Mouse (Mus musculus) erythroblast, embryonic 14.5 days (primary cell): ENCODE results near the gene 9430038I01Rik. TPM values are rescaled to one million over a fixed set of nuclear protein-coding genes. Genes with fewer than 3 reads are reported as not detected.

Experiments
- H3K27me3 ChIP-seq: 2 replicates; pipeline ENCODE4 v1.6.1; 2012; ENCODE audit warnings: inconsistent platforms; ENCODE audit not compliant: control insufficient read depth
- H3K36me3 ChIP-seq: 2 replicates; pipeline ENCODE4 v1.6.1; 2012; ENCODE audit warnings: mild to moderate bottlenecking, inconsistent platforms; ENCODE audit not compliant: control insufficient read depth
- H3K4me1 ChIP-seq: 2 replicates; pipeline ENCODE4 v1.6.1; 2012; ENCODE audit warnings: inconsistent platforms; ENCODE audit not compliant: control insufficient read depth
- H3K4me3 ChIP-seq: replicated peaks from 2 replicates; pipeline ENCODE3; 2012; ENCODE audit warnings: moderate library complexity, mild to moderate bottlenecking, inconsistent platforms
- H3K9me3 ChIP-seq: 2 replicates; pipeline ENCODE4 v1.6.1; 2012; ENCODE audit warnings: low read length, inconsistent platforms, mixed read lengths; ENCODE audit not compliant: control insufficient read depth
- GATA1 ChIP-seq: IDR thresholded peaks from 2 replicates; pipeline ENCODE4 v1.6.1; 2012; ENCODE audit warnings: low read length, inconsistent platforms, mixed read lengths
- TAL1 ChIP-seq: IDR thresholded peaks from 3 replicates; pipeline ENCODE4 v1.6.1; 2012; ENCODE audit warnings: low read length, inconsistent platforms, mixed read lengths
- polyA plus RNA-seq: library from polyadenylated mRNA; stranded (reverse); fragments of >175 nt; gene quantifications from 2 replicates; pipeline ENCODE4 v1.2.3, GENCODE M21; 2012

Gene 9430038I01Rik
- polyA plus RNA-seq, 1 experiment = 1.0 TPM

GRCm38 (mm10) chr7:137426693-137427092, 16.1 kb upstream of the 9430038I01Rik start:
- no peaks in the 10 kb centered on the region for H3K9me3 ChIP-seq
- no peaks in the 10 kb centered on the region for H3K36me3 ChIP-seq

DNA sequence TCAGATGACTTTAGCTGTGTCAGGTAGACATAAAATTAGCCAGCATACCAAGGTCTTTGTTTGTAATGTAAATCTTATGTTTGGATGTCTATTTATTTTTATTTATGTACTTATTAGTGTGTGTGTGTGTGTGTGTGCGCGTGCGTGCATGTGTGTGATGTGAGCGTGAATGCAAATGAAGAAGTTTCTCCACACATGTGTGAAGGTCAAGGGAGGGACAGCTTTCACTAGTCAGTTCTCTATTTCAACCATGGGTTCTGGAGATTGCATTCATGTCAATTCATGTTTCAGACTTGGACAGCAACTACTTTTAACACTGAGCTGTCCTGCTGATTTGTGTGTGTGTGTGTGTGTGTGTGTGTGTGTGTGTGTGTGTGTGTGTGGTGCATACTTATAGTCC, 10.7 kb upstream of the 9430038I01Rik start:
- TF ChIP-seq TAL1 (no peak), GATA1 (no peak)
- H3K9me3 ChIP-seq = no peaks in the 10 kb centered on the region

More at GRCm38 (mm10) chr7:137426693-137427092, 16.1 kb upstream of the 9430038I01Rik start:
- Histone ChIP-seq H3K4me3 (no peak overlapping the region), H3K4me1 (no peaks in the 10 kb centered on the region), H3K27me3 (no peaks in the 10 kb centered on the region)
- TF ChIP-seq GATA1 (no peak), TAL1 (no peak)

DNA sequence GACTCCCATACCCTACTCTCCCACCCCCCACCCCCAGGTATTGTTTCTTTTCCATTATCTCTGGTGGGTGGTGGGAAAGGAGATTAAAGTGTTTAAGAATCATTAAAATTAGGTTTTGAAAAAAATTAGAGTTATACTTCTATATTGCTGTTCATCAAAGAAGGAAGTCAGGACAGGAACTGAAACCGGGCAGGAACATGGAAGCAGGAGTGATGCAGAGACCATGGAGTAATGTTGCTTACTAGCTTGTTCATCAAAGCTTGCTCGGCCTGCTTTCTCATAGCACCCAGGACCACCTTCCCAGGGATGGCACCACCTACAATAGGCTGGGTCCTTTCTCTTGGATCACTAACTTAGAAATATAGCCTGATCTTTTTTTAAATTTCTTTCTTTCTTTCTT, 10.0 kb upstream of the 9430038I01Rik start:
- Histone ChIP-seq H3K36me3 (no peaks in the 10 kb centered on the region), H3K9me3 (no peaks in the 10 kb centered on the region), H3K4me3 (no peak overlapping the region), H3K27me3 (no peaks in the 10 kb centered on the region), H3K4me1 (no peaks in the 10 kb centered on the region)
- TF ChIP-seq TAL1 (no peak), GATA1 (no peak)

More for the DNA sequence above, 10.7 kb upstream of the 9430038I01Rik start:
- Histone ChIP-seq H3K4me1 (no peaks in the 10 kb centered on the region), H3K36me3 (no peaks in the 10 kb centered on the region), H3K4me3 (no peak overlapping the region), H3K27me3 (no peaks in the 10 kb centered on the region)

- H3K4me3 ChIP-seq = no peak overlapping the region
- no peaks in the 10 kb centered on the region for H3K36me3 ChIP-seq
- no peaks in the 10 kb centered on the region for H3K9me3 ChIP-seq
- 0 out of 2 replicates have a peak, but pooled peaks cover 2% of the 10 kb centered on the region for H3K27me3 ChIP-seq
- TF ChIP-seq TAL1 (no peak), GATA1 (no peak)
- peaks cover 17% of the 10 kb centered on the region for H3K4me1 ChIP-seq
Observed at GRCm38 (mm10) chr7:137414710-137415109, 4.1 kb upstream of the 9430038I01Rik start.

- TF ChIP-seq GATA1 = no peak
- TF ChIP-seq TAL1 = no peak
- no peaks in the 10 kb centered on the region for H3K9me3 ChIP-seq
- peaks cover 17% of the 10 kb centered on the region for H3K4me1 ChIP-seq
- no peaks in the 10 kb centered on the region for H3K27me3 ChIP-seq
- H3K36me3 ChIP-seq = no peaks in the 10 kb centered on the region
- no peak overlapping the region for H3K4me3 ChIP-seq
Observed at GRCm38 (mm10) chr7:137407428-137408058, 3.0 kb downstream of the 9430038I01Rik start.

DNA sequence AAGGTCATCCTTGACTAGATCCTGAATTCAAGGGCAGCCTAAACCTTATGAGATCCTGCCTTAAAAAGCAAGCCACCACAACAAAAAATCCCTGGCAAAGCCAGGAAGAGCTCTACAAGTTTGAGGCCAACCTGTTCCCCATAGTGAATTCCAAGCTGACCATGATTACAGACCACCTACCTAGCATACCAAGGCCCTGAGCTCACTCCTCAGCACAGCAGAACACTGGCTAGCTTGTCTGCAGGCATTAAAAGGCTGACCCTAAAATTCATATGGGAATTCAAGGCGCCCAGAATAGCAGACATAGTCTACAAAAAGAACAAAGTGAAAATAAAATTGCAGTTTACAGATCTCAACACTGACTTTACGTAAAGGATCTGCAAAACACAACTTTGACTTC, 6.4 kb downstream of the 9430038I01Rik start:
- TF ChIP-seq GATA1 (no peak), TAL1 (no peak)
- no peaks in the 10 kb centered on the region for H3K36me3 ChIP-seq
- no peaks in the 10 kb centered on the region for H3K27me3 ChIP-seq
- no peak overlapping the region for H3K4me3 ChIP-seq
- no peaks in the 10 kb centered on the region for H3K9me3 ChIP-seq
- H3K4me1 ChIP-seq = no peaks in the 10 kb centered on the region

DNA sequence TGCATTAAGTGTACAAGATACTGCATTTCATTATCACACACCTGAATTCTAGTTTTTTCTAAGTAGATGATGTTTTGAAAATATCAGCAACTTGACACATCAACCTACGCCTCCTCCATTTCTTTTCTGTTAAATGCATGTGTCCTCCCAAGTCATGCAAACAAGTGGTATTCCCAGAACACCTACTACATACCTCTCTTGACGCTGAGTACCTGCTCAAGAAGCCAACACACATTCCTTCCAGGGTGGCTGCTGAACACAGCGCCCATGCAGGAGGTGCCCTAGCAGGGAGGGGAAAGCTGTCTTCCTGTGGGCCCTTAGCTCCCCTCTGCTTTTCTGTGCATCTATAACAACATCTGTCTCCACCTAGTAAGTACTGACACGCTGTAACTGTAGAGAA, 11.6 kb downstream of the 9430038I01Rik start:
- Histone ChIP-seq H3K27me3 (no peaks in the 10 kb centered on the region), H3K4me1 (peaks cover 3% of the 10 kb centered on the region), H3K9me3 (peaks cover 3% of the 10 kb centered on the region; the same call in 1 of the 2 replicates), H3K4me3 (no peak overlapping the region), H3K36me3 (no peaks in the 10 kb centered on the region; the same call in 1 of the 2 replicates)
- no peak for TF ChIP-seq GATA1
- TF ChIP-seq TAL1 = no peak

DNA sequence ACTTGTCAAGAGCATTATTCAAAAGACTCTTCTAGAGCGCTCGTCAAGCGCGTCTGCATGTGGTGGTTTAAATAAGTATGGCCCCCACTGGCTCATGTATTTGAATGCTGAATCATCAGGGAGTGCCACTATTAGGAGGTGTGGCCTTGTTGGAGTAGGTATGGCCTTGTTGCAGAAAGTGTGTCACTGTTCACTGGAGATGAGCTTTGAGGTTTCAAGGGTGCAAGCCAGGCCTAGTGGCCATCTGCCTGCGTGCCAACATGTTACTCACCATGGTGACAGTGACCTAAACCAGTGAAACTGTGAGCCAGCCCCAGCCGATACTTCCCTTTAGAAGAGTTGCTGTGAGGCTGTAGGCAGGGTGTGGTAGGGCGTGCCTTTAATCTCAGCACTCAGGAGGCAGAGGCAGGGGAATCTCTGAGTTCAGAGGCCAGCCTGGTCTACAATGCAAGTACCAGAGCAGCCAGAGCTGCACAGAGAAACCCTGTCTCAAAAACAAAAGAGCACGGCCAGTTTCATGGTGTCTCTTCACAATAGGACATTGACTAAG, 13.1 kb downstream of the 9430038I01Rik start:
- Histone ChIP-seq H3K36me3 (no peaks in the 10 kb centered on the region; the same call in 1 of the 2 replicates), H3K27me3 (no peaks in the 10 kb centered on the region), H3K9me3 (peaks cover 3% of the 10 kb centered on the region; the same call in 1 of the 2 replicates), H3K4me1 (peaks cover 3% of the 10 kb centered on the region), H3K4me3 (no peak overlapping the region)
- TF ChIP-seq TAL1 (no peak), GATA1 (no peak)

DNA sequence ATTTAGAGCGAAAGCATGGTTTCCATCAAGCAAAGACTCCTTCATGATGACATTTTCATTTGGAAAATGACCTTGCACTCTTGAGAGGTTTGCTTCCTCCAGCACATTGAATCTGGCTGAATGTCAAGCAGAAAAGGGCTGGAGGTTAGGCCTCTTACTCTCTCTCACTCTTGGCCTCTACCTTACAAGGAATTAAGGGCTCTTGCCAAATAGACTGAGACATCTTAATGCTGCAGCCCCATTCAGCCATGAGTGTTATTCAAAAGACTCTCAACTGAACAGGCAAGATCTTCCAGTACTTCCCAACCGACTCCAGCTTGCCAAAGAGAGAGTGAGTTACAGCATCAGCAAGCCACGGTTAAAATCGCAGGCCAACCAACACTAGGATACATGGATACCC, 15.1 kb downstream of the 9430038I01Rik start:
- Histone ChIP-seq H3K27me3 (no peaks in the 10 kb centered on the region), H3K9me3 (peaks cover 3% of the 10 kb centered on the region; the same call in 1 of the 2 replicates), H3K4me3 (no peak overlapping the region), H3K4me1 (peaks cover 3% of the 10 kb centered on the region), H3K36me3 (no peaks in the 10 kb centered on the region; the same call in 1 of the 2 replicates)
- TF ChIP-seq TAL1 (no peak), GATA1 (no peak)
